Mouse (Mus musculus) bone marrow, adult 2 months (tissue): Measurements from ENCODE around the gene Fgf14.

Experiments used
- CTCF ChIP-seq: fragments of 200-500 bp; IDR thresholded peaks from 2 replicates; pipeline ENCODE4 v1.5.1; 2011; ENCODE audit warnings: low read length, control low read depth; ENCODE audit not compliant: control insufficient read depth, insufficient read depth
- POLR2A ChIP-seq: fragments of 200-500 bp; IDR thresholded peaks from 2 replicates; pipeline ENCODE4 v1.6.1; 2011; ENCODE audit warnings: low read depth, mild to moderate bottlenecking, control low read depth, low read length, borderline replicate concordance; ENCODE audit not compliant: control insufficient read depth

- no peak for TF ChIP-seq POLR2A
- TF ChIP-seq CTCF: no peak
These were observed 144.9 kb downstream of the Fgf14 start for GRCm38 (mm10) chr14:124532051-124532450.
